Mouse (Mus musculus): ENCODE measurements around the gene Optn. TPM values are rescaled to one million over a fixed set of nuclear protein-coding genes. Genes with fewer than 3 reads are reported as not detected.
A peak's percentile ranks its signal among the peaks of the same experiment; 100 is the strongest.

Gene Optn
- total RNA-seq, 2 experiments from 2014 or later, result 13.0 to 15.3 TPM

- DNase-seq, result no peak
These were observed 78.9 kb downstream of the Optn start for GRCm38 (mm10) chr2:4985000-4985399.

- no peak for DNase-seq
These were observed 79.9 kb downstream of the Optn start for GRCm38 (mm10) chr2:4983987-4984386.

- peak; percentile 27 to 31 for DNase-seq
These were observed 85.8 kb downstream of the Optn start for GRCm38 (mm10) chr2:4978091-4978490.

GRCm38 (mm10) chr2:4975807-4976206 is 88.0 kb downstream of the Optn start, which contains the start of gene Ucma:
Ucma (plus strand) TSS chr2:4976122.
- DNase-seq, result peak; percentile 24 to 27

Other genes starting within 250 kb of the Optn start
- gene Sephs1, start 182.5 kb downstream of the Optn start, total RNA-seq (2021), result 10 to 100 TPM; 21.8 to 21.9 TPM
- gene Phyh, start 145.0 kb downstream of the Optn start, total RNA-seq (2021), result 10 to 100 TPM; 78.2 to 85.7 TPM
- gene Ucma, start 87.9 kb downstream of the Optn start, total RNA-seq (2021), result 1 to 10 TPM; 3.0 to 3.8 TPM
- 1 to 10 TPM in 1 of 2 experiments, under 1 TPM in 1; 0.73 to 1.1 TPM for gene Mcm10, start 51.3 kb downstream of the Optn start, total RNA-seq (2021)
- gene Ccdc3, start 73.7 kb upstream of the Optn start, total RNA-seq (2021), result 10 to 100 TPM; 10.5 to 13.7 TPM